Mouse (Mus musculus) adrenal gland (tissue): ENCODE results near the gene Klf12.

Experiments used
- intact Hi-C: fragments of 180-260 bp; cut with DNase I; formaldehyde crosslinking; loops from one replicate; pipeline ENCODE4 v1.15.1; 2025

Klf12 gene

DNA sequence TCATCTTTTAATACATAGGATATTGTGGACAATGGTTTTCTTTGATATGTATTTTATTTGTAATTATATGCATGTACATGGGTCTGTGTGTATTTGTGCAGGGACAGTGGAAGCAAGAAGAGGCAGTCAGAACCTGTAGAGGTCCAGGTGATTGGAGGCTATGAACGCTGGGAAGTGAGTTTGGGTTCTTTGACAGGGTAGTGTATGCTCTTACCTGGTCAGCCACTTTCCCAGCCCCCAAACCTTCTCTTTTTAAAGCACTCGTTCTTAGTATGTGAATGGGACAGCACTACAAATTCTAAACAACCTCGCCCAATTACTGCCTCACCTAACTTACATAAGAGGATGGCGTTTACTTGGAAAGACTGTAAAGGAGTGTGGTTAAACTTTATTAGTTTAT, 231.0 kb downstream of the Klf12 start:
- intact Hi-C loops = no loop called here

DNA sequence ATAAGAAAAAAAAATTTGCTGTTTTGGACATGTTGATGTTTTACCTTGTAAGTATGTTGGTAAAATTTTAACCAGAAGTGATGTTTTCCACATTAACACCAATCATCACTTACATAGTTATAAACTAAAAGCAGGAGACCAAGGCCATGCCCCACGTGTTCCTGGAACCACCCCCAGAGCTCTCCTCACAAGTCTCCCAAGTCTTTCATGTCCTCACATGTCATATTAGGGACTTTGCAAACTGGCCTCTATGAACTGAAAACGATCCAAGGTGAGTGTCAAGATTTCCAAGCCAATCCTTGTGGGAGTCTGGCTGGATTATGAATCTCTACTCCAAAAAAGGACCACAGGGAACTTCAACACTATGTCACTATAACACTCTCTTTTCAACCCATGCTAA, 231.6 kb downstream of the Klf12 start:
- intact Hi-C loops = no loop called here

- intact Hi-C loops = no loop called here
These were observed 239.0 kb downstream of the Klf12 start for GRCm38 (mm10) chr14:100045431-100045830.

DNA sequence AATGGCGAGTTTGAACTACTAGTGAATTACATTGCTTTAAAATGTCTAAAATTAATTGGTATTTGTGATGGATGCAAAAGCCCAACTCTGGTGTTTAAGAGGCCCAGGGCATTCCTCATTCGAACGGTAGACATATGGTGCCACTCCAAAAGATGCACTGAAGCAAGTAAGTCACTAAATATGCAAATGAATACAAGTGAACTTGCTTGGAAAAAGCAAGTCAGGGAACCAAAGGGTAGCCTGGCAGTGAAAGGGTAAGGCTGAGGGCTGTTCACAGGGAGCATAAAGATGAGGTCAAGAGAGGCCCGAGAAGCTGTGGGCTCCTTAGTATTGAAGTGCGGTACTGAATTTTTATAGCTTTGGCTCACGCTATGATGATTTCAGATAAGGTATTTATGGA, 242.7 kb downstream of the Klf12 start:
- intact Hi-C loops = no loop called here

- intact Hi-C loops = no loop called here
These were observed 257.8 kb downstream of the Klf12 start for GRCm38 (mm10) chr14:100026671-100027070.

- intact Hi-C loops = no loop called here
These were observed 267.3 kb downstream of the Klf12 start for GRCm38 (mm10) chr14:100017219-100017618.

DNA sequence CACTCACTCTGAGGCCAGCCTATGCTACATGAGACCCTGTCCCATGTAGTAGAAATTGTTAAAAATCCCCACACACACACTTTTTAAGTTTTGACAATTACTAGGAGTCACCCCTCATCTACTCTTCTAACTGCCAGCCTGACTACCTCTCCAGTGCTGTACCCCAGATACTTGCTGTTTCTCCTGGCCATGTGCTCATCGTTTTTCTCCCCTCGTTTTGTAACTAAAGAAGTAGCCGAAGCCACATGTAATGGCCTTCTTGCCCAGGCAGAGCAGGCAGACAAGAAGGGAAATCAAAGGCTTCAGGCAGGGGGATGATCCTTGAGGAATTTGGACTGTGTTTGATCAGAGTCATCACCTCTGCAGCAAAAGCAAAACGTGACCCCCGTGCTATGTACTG, 274.0 kb downstream of the Klf12 start:
- intact Hi-C loops = no loop called here

DNA sequence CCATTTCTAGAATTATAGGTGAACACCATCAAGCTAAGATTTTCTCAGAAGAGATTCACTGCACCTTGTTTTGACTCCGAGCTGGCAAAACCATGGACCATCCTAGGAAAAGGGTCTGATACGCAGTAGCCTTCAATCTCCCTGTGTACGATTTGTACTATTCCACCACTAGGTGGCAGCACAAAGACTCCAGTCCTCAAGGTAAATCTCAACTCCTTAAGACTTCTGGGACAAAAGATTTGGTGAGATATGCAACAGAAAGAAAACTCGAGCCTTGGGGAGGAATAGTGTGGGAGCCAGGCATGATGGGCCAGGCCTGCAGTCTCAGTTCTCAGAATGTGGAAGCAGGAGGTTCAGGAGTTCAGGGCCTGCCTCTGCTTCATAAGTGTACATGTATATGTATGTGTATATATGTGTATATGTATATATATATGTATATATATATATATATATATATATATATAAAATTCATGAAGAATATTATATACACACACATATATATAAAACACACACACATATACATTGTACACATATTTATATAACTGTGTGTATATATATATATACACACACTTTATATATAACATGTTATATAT, 274.6 kb downstream of the Klf12 start:
- intact Hi-C loops = loop anchor here (10.0 kb wide), 1 partner anchor 1365 kb away; no protein-coding TSS in a partner anchor

DNA sequence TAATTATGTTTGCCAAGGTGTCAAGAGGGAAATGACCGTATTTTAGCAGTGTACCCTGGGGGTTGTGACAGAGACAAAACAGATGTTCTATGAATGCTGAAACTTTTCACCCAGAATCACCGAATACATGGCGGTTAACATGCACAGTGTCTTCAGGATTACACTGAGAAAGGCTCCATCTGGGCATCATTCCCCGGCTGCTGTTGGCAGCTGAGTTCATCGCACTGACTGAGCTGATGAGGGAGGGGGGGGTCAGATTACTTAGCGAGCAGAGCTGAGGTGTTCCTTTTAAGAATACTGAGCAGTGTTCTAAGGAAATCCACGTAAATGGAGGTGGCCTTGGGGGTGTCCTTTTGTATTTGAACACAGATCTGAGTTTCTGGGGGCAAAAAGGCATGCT, 301.0 kb downstream of the Klf12 start:
- intact Hi-C loops = no loop called here

- intact Hi-C loops = no loop called here
These were observed 303.3 kb downstream of the Klf12 start for GRCm38 (mm10) chr14:99981209-99981608.

DNA sequence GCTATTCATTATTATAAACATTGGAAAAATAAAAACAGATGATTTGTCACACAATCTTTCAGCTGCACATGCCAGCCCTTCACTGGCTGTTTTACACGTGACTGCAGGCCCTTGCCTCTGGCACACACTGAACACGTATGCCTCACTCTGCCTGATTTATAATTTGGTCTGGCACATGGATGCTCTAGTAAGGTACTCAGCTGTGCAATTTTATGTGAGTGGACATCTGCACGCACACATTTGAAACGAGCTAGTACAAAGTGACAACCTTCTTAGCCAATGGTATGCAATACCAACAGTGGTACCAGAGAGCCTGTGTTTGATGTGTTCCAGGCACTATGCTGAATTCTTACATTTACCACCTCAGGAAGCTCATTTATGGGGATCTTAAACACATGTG, 316.6 kb downstream of the Klf12 start:
- intact Hi-C loops = no loop called here

DNA sequence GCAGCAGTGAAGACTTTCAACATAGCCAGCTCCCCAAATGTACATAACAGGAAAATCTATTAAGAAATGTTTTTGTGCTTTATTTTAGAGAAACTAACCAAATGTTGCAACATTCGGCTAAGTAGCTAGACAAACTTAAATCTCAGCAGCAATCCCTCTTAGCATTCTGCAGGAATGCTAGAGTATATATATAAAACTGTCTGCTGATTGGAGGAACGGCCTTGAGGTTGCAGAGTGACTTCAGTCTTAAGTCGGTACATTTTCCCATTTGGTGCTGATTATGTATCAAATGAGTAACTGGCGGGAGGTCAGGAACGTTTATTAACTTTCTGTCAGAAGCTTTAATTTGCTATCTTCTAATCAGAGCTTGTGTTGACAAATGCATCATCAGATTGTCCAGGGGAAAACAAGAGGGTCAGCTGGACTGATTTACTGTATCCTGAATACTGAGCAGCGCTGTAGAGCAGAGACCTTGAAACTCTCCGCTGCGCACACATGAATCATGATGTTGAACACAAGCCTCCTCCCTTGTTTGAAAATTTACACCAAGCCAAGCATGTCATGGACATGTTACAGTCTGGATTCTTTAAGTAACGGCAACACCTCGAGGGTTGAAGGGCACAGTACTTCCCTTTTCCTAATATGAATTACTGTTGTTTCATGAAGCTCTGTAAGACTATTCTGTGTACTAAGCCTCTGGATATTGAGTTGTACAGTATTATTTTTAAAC, 323.8 kb downstream of the Klf12 start:
- intact Hi-C loops = no loop called here

DNA sequence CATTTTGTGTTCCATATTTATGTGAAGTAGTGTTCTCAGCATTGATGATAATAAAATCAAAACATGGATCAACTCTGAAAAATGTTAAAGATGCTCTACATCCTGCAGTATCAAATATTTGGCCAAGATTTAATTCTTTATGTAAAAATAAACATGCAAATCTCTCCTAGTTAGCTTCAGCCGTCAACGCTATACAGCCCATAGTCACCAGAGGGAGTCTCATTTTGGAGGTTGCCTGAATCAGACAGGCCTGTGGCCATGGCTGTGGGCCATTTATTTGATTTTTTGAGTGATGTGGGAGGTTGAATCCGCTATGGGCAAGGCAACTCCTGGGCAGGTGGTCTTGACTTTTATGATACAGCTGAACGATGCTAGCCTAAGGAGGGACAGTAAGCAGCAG, 329.3 kb downstream of the Klf12 start:
- intact Hi-C loops = no loop called here

- intact Hi-C loops = no loop called here
These were observed 340.0 kb downstream of the Klf12 start for GRCm38 (mm10) chr14:99944221-99945108.

- intact Hi-C loops = no loop called here
These were observed 341.3 kb downstream of the Klf12 start for GRCm38 (mm10) chr14:99943156-99943555.

GRCm38 (mm10) chr14:99933456-99933855, 351.0 kb downstream of the Klf12 start:
- intact Hi-C loops = loop anchor here (5.0 to 10.0 kb wide), 3 partner anchors 161 to 551 kb away; partner anchors contain the start of gene Klf12

DNA sequence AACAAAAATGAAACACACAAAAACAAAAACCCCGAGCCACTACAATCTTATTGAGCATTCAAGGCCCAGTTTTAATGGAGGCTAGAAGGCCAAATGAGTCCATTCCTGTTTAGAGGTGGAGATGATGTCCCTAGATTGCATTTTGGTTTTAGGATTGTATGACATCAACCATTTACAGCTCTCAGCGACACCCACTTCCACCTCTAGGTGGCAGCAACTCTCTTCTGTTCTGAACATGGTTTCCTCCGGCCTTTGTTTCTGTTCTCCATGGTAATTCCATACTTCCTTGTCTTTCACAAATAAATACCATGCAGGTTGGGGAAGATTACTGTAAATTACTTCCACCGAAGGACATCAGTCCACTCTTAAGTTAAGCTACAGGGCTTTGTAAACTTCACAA, 352.6 kb downstream of the Klf12 start:
- intact Hi-C loops = loop anchor here (5.0 to 10.0 kb wide), 3 partner anchors 163 to 553 kb away; partner anchors contain the start of gene Klf12

DNA sequence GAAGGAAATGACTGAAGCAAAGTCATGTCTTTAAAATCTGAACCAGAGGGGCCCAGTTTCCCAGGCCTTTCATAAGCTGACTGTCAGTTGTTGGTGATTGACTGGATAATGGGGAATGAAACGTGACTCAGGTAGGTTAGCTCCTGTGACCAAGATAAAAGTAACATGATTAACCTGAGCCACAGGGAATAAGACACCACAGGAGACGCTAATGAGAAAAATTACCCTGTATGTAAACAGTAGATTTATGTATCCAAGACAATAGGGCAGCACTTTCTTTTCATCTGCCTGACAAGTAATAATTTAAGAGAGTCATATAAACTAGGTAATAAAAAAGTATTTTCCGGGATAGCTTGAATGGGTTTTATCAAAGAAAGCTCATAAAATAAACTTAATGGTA, 372.6 kb downstream of the Klf12 start:
- intact Hi-C loops = no loop called here

DNA sequence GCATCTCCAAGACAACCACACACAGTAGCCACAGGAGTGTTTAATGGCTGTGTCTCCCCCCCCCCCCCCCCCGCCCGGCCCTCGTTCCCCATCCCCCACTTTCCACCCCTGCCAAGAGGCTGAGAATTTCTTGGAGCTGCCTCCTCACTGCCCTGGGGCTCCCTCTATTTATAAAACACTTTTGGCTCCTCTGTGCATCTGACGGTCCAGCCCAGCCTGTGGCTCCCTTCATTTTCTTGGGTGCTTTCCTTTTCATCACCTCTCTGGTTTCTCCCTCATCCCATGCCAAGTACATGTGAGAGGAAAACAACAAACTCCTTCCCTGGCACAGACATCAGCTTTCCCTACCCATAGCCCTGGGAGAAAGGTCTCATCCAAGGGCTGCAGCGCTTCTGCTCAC, 373.6 kb downstream of the Klf12 start:
- intact Hi-C loops = no loop called here

DNA sequence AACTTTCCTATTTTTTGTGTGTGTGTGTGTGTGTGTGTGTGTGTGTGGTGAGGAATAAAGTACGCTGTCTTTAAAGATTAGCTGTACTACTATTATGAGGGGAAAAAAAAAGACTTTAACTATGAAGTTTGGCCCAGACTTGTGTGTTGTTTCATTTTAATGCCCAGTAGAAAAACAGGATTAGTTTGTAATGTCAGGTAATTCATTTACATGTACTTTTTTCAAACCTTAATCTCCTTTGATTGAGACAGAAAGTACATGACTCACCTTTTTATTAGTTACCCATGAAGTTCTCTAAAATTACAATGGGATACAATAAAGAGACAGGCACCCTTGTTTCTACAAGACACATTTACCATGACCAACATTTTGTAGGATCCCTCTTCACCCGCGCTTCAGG, 383.6 kb downstream of the Klf12 start:
- intact Hi-C loops = no loop called here

DNA sequence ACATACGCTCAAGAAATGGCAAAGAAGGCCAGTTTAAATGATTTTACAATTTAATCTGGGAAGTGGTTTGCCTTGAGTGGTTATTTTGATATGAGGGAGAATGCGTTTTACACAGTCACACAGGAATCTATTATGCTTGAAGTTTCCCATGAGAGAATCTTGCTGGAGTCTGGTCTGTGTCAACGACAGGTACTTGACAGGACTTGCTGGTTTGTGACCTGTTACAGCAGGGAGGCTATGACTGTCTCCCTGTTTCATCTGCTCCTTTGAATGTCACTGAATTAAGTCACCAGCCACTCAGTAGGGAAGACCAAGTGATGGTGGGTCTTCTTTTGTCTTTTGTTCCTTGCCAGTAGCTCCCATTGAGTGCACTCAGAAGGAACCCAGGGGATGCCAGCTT, 385.6 kb downstream of the Klf12 start:
- intact Hi-C loops = no loop called here
